ENCODE assay signal across 22 mouse cellular contexts in genomic region chr11:6962322-6962721, GRCm38 (mm10).
DNase-seq lines count a peak whose midpoint lies in the region; TF ChIP-seq lines count a peak whose summit lies in the region.
"Had no signal": no experiment of that assay in that cellular context is flagged by ENCODE, and none has a peak within 500 bp of the region (broad histone marks: within the 10 kb centered on the region; RNA-seq: fewer than 3 reads in every experiment).

No protein-coding gene starts in this region.

- TF ChIP-seq CTCF in layer of hippocampus, adult 2 months (conservative IDR thresholded peaks at IDR 0.05) = no peak

- H3K4me3 ChIP-seq in layer of hippocampus, adult 2 months = no peak overlapping the region
- no peak overlapping the region for H3K4me3 ChIP-seq in limb, embryonic 10.5 days
- H3K4me3 ChIP-seq: heart, embryonic 12.5 days; hindbrain, embryonic 10.5 days; kidney, embryonic 15.5 days; left cerebral cortex, adult 2 months; midbrain, embryonic 15.5 days had no signal

- no peaks in the 10 kb centered on the region for H3K9me3 ChIP-seq in limb, embryonic 10.5 days (replicated peaks)
- H3K9me3 ChIP-seq: kidney, embryonic 15.5 days; midbrain, embryonic 15.5 days had no signal

- DNase-seq in cerebellum, adult 18-20 months = peak; percentile 24 to 44
- DNase-seq in cerebellum, adult 11 months = no peak
- no peak for DNase-seq in layer of hippocampus, adult 2 months (ENCODE audit: low spot score in 2 of 2)
- DNase-seq in layer of hippocampus, adult 9-11 months = no peak
- peak; percentile 61 for DNase-seq in cerebellum, adult 9-10 months
- DNase-seq in limb, embryonic 10.5 days (ENCODE audit: low spot score) = peak; percentile 14
- no peak for DNase-seq in spleen, postnatal 36 days (ENCODE audit: low spot score in 2 of 2)
- DNase-seq: adrenal gland, postnatal 10 days; embryo, embryonic 11 days; gastrocnemius, postnatal 10 days; heart, postnatal 10 days; kidney, postnatal 4 days; right cerebral cortex, adult 18-20 months; right cerebral cortex, postnatal 4 days; thymus, adult 18-20 months; thymus, postnatal 36 days had no signal

- H3K27ac ChIP-seq in layer of hippocampus, adult 2 months = peak overlapping the region; percentile 81
- no peak overlapping the region for H3K27ac ChIP-seq in limb, embryonic 10.5 days
- H3K27ac ChIP-seq: hindbrain, embryonic 10.5 days; kidney, embryonic 15.5 days; left cerebral cortex, adult 2 months; macrophage; midbrain, embryonic 15.5 days had no signal

- no peaks in the 10 kb centered on the region for H3K36me3 ChIP-seq in limb, embryonic 10.5 days
- H3K36me3 ChIP-seq: heart, embryonic 12.5 days; hindbrain, embryonic 10.5 days; kidney, embryonic 15.5 days; midbrain, embryonic 15.5 days had no signal

- no peaks in the 10 kb centered on the region for H3K27me3 ChIP-seq in limb, embryonic 10.5 days (ENCODE audit: low read depth, poor library complexity, severe bottlenecking)
- H3K27me3 ChIP-seq: heart, embryonic 12.5 days; kidney, embryonic 15.5 days; midbrain, embryonic 15.5 days had no signal

- H3K4me1 ChIP-seq in limb, embryonic 10.5 days = no peaks in the 10 kb centered on the region
- H3K4me1 ChIP-seq: heart, embryonic 12.5 days; kidney, embryonic 15.5 days; midbrain, embryonic 15.5 days had no signal

Comparison
In these comparisons a context has a peak if more than half of its experiments do, and no peak if none do; other contexts are left out.
1. DNase-seq: peak in cerebellum, adult 18-20 months (2 of 2), cerebellum, adult 9-10 months (single experiment) and limb, embryonic 10.5 days (single experiment); none in cerebellum, adult 11 months (single experiment), layer of hippocampus, adult 2 months (0 of 2), layer of hippocampus, adult 9-11 months (single experiment) and spleen, postnatal 36 days (0 of 2).